15 mouse cellular contexts compared by ENCODE assay signal in genomic region chr10:70264337-70265036, GRCm38 (mm10).
"Had no signal": no experiment of that assay in that cellular context is flagged by ENCODE, and none has a peak within 500 bp of the region (broad histone marks: within the 10 kb centered on the region; RNA-seq: fewer than 3 reads in every experiment).

No protein-coding gene starts in this region.

- H3K27me3 ChIP-seq: intestine, embryonic 15.5 days; liver, embryonic 15.5 days; megakaryocyte, embryonic 14.5 days; midbrain, embryonic 12.5 days had no signal

- H3K4me3 ChIP-seq: intestine, embryonic 15.5 days; left cerebral cortex, adult 2 months; limb, embryonic 10.5 days; liver, embryonic 15.5 days; megakaryocyte, embryonic 14.5 days; midbrain, embryonic 12.5 days had no signal

- H3K36me3 ChIP-seq: intestine, embryonic 15.5 days; limb, embryonic 10.5 days; liver, embryonic 15.5 days; midbrain, embryonic 12.5 days had no signal

- H3K4me1 ChIP-seq: intestine, embryonic 15.5 days; limb, embryonic 10.5 days; liver, embryonic 15.5 days had no signal

- H3K4me2 ChIP-seq: intestine, embryonic 15.5 days; liver, embryonic 11.5 days; liver, embryonic 15.5 days; midbrain, embryonic 12.5 days had no signal

- H3K27ac ChIP-seq: intestine, embryonic 15.5 days; left cerebral cortex, adult 2 months; limb, embryonic 10.5 days; liver, embryonic 15.5 days; macrophage; midbrain, embryonic 12.5 days had no signal

- DNase-seq: lung, adult 2 months; lung, postnatal 10 days; right cerebral cortex, adult 18-20 months; right cerebral cortex, postnatal 25 days; thymus, adult 18-20 months; thymus, postnatal 14 days had no signal

- ATAC-seq: intestine, embryonic 15.5 days; midbrain, embryonic 16.5 days had no signal

- H3K9me3 ChIP-seq: intestine, embryonic 15.5 days; limb, embryonic 10.5 days; liver, embryonic 15.5 days; megakaryocyte, embryonic 14.5 days; midbrain, embryonic 12.5 days had no signal

- H3K9ac ChIP-seq: intestine, embryonic 15.5 days; liver, embryonic 15.5 days; midbrain, embryonic 12.5 days had no signal
